Mouse (Mus musculus) thymus, adult 2 months (tissue): ENCODE data around the gene Abca1.

Experiments used
- CTCF ChIP-seq: fragments of 200-500 bp; IDR thresholded peaks from 2 replicates; pipeline ENCODE4 v1.5.1; 2012; ENCODE audit warnings: mild to moderate bottlenecking, control low read depth, low read length, moderate library complexity, borderline replicate concordance; ENCODE audit not compliant: control insufficient read depth, poor library complexity, insufficient read depth; ENCODE audit errors: extremely low read depth
- POLR2A ChIP-seq: fragments of 200-500 bp; IDR thresholded peaks from 2 replicates; pipeline ENCODE4 v1.6.1; 2012; ENCODE audit warnings: mild to moderate bottlenecking, low read length, control low read depth, moderate library complexity; ENCODE audit not compliant: control insufficient read depth, poor library complexity, insufficient read depth; ENCODE audit errors: extremely low read depth

DNA sequence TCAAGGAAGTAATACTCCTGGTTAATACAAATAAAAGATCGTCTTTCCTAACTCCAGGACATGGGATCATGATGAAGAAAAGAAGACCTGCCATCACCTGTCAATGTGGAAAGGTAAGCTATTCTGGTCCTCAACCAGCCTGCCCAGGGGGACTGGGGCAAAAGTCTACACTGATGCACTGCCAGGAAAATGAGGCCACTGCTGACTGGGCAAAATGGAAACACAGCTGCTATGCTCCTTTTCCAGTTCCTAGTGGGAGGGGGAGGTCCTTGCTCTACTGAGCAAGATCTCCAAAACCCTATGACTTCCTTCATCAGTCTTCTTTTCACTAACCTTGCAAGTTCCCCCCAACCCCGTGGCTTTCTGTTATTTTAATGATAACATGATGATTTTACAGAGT, 73.1 kb downstream of the Abca1 start:
- TF ChIP-seq CTCF, result no peak
- no peak for TF ChIP-seq POLR2A
